Mouse (Mus musculus): Measurements from ENCODE around the gene Ptpn1.

- no peak for TF ChIP-seq POLR2A (IDR thresholded peaks at IDR 0.05; ENCODE audit: borderline replicate concordance, low read depth, low read length)
- TF ChIP-seq CTCF (IDR thresholded peaks at IDR 0.05; ENCODE audit: low read depth, low read length), result no peak
Observed at GRCm38 (mm10) chr2:167941320-167941719, 9.5 kb downstream of the Ptpn1 start.
